Comparison of ENCODE assay signal across 9 mouse cellular contexts in genomic region chr17:84510961-84511639, GRCm38 (mm10). TPM values are rescaled to one million over a fixed set of nuclear protein-coding genes. Genes with fewer than 3 reads are reported as not detected.
DNase-seq lines count a peak whose midpoint lies in the region; ATAC-seq lines count a peak whose summit lies in the region.
"Had no signal": no experiment of that assay in that cellular context is flagged by ENCODE, and none has a peak within 500 bp of the region (broad histone marks: within the 10 kb centered on the region; RNA-seq: fewer than 3 reads in every experiment).

No protein-coding gene starts in this region.

- no peaks in the 10 kb centered on the region for H3K9me3 ChIP-seq in heart, embryonic 12.5 days (replicated peaks)
- H3K9me3 ChIP-seq in hindbrain, embryonic 12.5 days (replicated peaks), result no peaks in the 10 kb centered on the region
- H3K9me3 ChIP-seq: G1E had no signal

- no peak for DNase-seq in heart, postnatal 25 days (ENCODE audit: low spot score)
- peak; percentile 76 for DNase-seq in Muller cell, postnatal 12 days (ENCODE audit: inconsistent ontology term)
- peak; percentile 13 for DNase-seq in lung, postnatal 36 days
- no peak for DNase-seq in embryo, embryonic 9.5 days (ENCODE audit: extremely low spot score)
- DNase-seq in embryo, embryonic 10.5 days (ENCODE audit: low spot score), result no peak
- no peak for DNase-seq in adrenal gland, adult 2 months

- peak overlapping the region; percentile 86 for H3K4me3 ChIP-seq in heart, embryonic 12.5 days
- peak overlapping the region; percentile 57 for H3K4me3 ChIP-seq in hindbrain, embryonic 12.5 days

- H3K4me1 ChIP-seq in heart, embryonic 12.5 days (replicated peaks), result peaks cover 15% of the 10 kb centered on the region
- H3K4me1 ChIP-seq in hindbrain, embryonic 12.5 days, result peaks cover 25% of the 10 kb centered on the region

- no peaks in the 10 kb centered on the region for H3K36me3 ChIP-seq in heart, embryonic 12.5 days
- no peaks in the 10 kb centered on the region for H3K36me3 ChIP-seq in hindbrain, embryonic 12.5 days
- H3K36me3 ChIP-seq: G1E had no signal

- H3K9ac ChIP-seq in heart, embryonic 12.5 days, result peak overlapping the region; percentile 84; the same call in 1 of the 2 replicates
- no peak overlapping the region for H3K9ac ChIP-seq in hindbrain, embryonic 12.5 days

- intact Hi-C loops in heart, postnatal 25 days (cut with DNase I), result no loop called here

- peak overlapping the region; percentile 41; the same call in 1 of the 2 replicates for H3K27ac ChIP-seq in heart, embryonic 12.5 days (ENCODE audit: poor library complexity, severe bottlenecking)
- no peak overlapping the region for H3K27ac ChIP-seq in hindbrain, embryonic 12.5 days

- H3K4me2 ChIP-seq in heart, embryonic 12.5 days, result peak overlapping the region; percentile 99
- H3K4me2 ChIP-seq in hindbrain, embryonic 12.5 days (replicated peaks), result peak overlapping the region; percentile 97

- 35% methylated on average over 11 of the region's 11 CpGs for WGBS in heart, embryonic 12.5 days
- 30% methylated on average over 11 of the region's 11 CpGs for WGBS in hindbrain, embryonic 12.5 days

- H3K27me3 ChIP-seq in heart, embryonic 12.5 days (replicated peaks), result no peaks in the 10 kb centered on the region
- peaks cover 7% of the 10 kb centered on the region; the same call in 1 of the 2 replicates for H3K27me3 ChIP-seq in hindbrain, embryonic 12.5 days

- ATAC-seq in heart, embryonic 12.5 days (ENCODE audit: insufficient number of reproducible peaks, low FRiP score), result no peak
- no peak for ATAC-seq in hindbrain, embryonic 12.5 days (ENCODE audit: low FRiP score)

RNA-seq across cellular contexts. Expression of gene Plekhh2, which starts 0.6 kb away (rescaled TPM):
- polyA plus RNA-seq in heart, embryonic 12.5 days (2016; fragmentation: Nextera tagmentation; extraction: Ambion mirVana), result 3.3 and 3.6 TPM in 2 replicates
- total RNA-seq in heart, postnatal 25 days (2021), result 1 to 10 TPM; 2.1 TPM
- polyA plus RNA-seq in hindbrain, embryonic 12.5 days (2016; fragmentation: Nextera tagmentation; extraction: Ambion mirVana), result 3.8 and 4.7 TPM in 2 replicates
- 1 to 10 TPM; 3.0 to 4.4 TPM for total RNA-seq in adrenal gland, adult 2 months (2021)
- 0.98 and 1.0 TPM in 2 replicates for polyA plus RNA-seq in adrenal gland, adult 2 months (2012; rRNA removed)

RNA-seq across cellular contexts. Expression of gene Thada, which starts 45.1 kb away (rescaled TPM):
- 6.4 and 7.8 TPM in 2 replicates for polyA plus RNA-seq in heart, embryonic 12.5 days (2016; fragmentation: Nextera tagmentation; extraction: Ambion mirVana)
- total RNA-seq in heart, postnatal 25 days (2021), result 1 to 10 TPM; 7.9 to 8.1 TPM
- polyA plus RNA-seq in hindbrain, embryonic 12.5 days (2016; fragmentation: Nextera tagmentation; extraction: Ambion mirVana), result 9.9 TPM in 2 replicates
- 10 to 100 TPM; 19.4 to 21.2 TPM for total RNA-seq in adrenal gland, adult 2 months (2021)
- 8.1 and 11.9 TPM in 2 replicates for polyA plus RNA-seq in adrenal gland, adult 2 months (2012; rRNA removed)

Comparison
In these comparisons a context has a peak if more than half of its experiments do, and no peak if none do; other contexts are left out.
1. DNase-seq: peak in Muller cell, postnatal 12 days (single experiment) and lung, postnatal 36 days (single experiment); none in heart, postnatal 25 days (single experiment), embryo, embryonic 9.5 days (single experiment), embryo, embryonic 10.5 days (single experiment) and adrenal gland, adult 2 months (single experiment).